Mouse (Mus musculus): ENCODE results near the gene Defa32.
"Not testable (repeated sequence)": the region's sequence is repeated elsewhere in the genome, so short reads cannot be mapped to it uniquely, and the experiment has no call there.

Defa32 gene

GRCm38 (mm10) chr8:21528732-21529131 is at the start of gene Defa32:
Defa32 (plus strand) TSS chr8:21529032.
- DNase-seq (ENCODE audit: low read depth, low spot score): not testable (repeated sequence)

- DNase-seq (ENCODE audit: low read depth, low spot score): not testable (repeated sequence)
These were observed 19.9 kb upstream of the Defa32 start, which contains the start of gene Defa20 for GRCm38 (mm10) chr8:21508958-21509357. Defa20 (plus strand) TSS chr8:21509258.

- not testable (repeated sequence) for DNase-seq (ENCODE audit: low read depth, low spot score)
These were observed 36.3 kb downstream of the Defa32 start, which contains the start of gene Defa37 for GRCm38 (mm10) chr8:21565086-21565485. Defa37 (plus strand) TSS chr8:21565386.

Measured in WW6 (cell line).